Mouse (Mus musculus) hindbrain, embryonic 16.5 days (tissue): Measurements from ENCODE around the gene Dpep1. TPM values are rescaled to one million over a fixed set of nuclear protein-coding genes. Genes with fewer than 3 reads are reported as not detected.

Source experiments
- ATAC-seq: fragments of 200-750 bp; cut with Nextera tagmentation; 2 replicates; pipeline ENCODE4 v1.8.0; 2017; ENCODE audit warnings: moderate TSS enrichment, moderate library complexity
- H3K27ac ChIP-seq: fragments of 300-500 bp; sonication (generic); 2 replicates; pipeline ENCODE4 v1.5.1; 2014; ENCODE audit warnings: low read depth, mild to moderate bottlenecking, control low read depth, low read length, moderate library complexity
- H3K27me3 ChIP-seq: fragments of 300-500 bp; sonication (generic); replicated peaks from 2 replicates; pipeline ENCODE4 v1.6.1; 2014; ENCODE audit warnings: low read length; ENCODE audit not compliant: control insufficient read depth, insufficient read depth
- H3K36me3 ChIP-seq: fragments of 300-500 bp; sonication (generic); 2 replicates; pipeline ENCODE4 v1.6.1; 2014; ENCODE audit warnings: mild to moderate bottlenecking, low read length, moderate library complexity, mixed read lengths; ENCODE audit not compliant: control insufficient read depth, insufficient read depth
- H3K4me1 ChIP-seq: fragments of 300-500 bp; sonication (generic); 2 replicates; pipeline ENCODE4 v1.6.1; 2014; ENCODE audit warnings: low read depth, low read length; ENCODE audit not compliant: control insufficient read depth, insufficient read depth
- H3K4me2 ChIP-seq: fragments of 300-500 bp; sonication (generic); 2 replicates; pipeline ENCODE4 v1.6.1; 2014; ENCODE audit warnings: mild to moderate bottlenecking, low read length, control low read depth, moderate library complexity
- H3K4me3 ChIP-seq: fragments of 300-500 bp; sonication (generic); 2 replicates; pipeline ENCODE4 v1.5.1; 2014; ENCODE audit warnings: mild to moderate bottlenecking, low read length, control low read depth, moderate library complexity
- H3K9ac ChIP-seq: fragments of 300-500 bp; sonication (generic); 2 replicates; pipeline ENCODE4 v1.6.1; 2014; ENCODE audit warnings: low read depth, mild to moderate bottlenecking, control low read depth, low read length, moderate library complexity
- H3K9me3 ChIP-seq: fragments of 300-500 bp; sonication (generic); 2 replicates; pipeline ENCODE4 v1.6.1; 2014; ENCODE audit warnings: mild to moderate bottlenecking, low read length, moderate library complexity; ENCODE audit not compliant: control insufficient read depth
- WGBS: fragments of 180-500 bp; shearing (Covaris S2); extraction: QIAGEN DNeasy Blood & Tissue Kit; methylation state at CpG from one replicate; pipeline ENCODE4 v1.1.7; 2014; 5-methylcytosine and 5-hydroxymethylcytosine counted together
- polyA plus RNA-seq: library from polyadenylated mRNA; unstranded; fragments of >200 nt; fragmentation: Nextera tagmentation; extraction: Ambion mirVana; gene quantifications from 2 replicates; pipeline ENCODE4 v1.2.1, GENCODE M21; 2015

Gene Dpep1
- polyA plus RNA-seq, 1 experiment from 2014 or later: 0.68 TPM

GRCm38 (mm10) chr8:123235520-123236497 is 49.8 kb downstream of the Dpep1 start, which contains the start of gene Spata2l:
Spata2l (minus strand) TSS chr8:123236233.
- Histone ChIP-seq H3K4me2 (peak within 1 kb of the TSS; percentile 93), H3K9me3 (no peaks in the 10 kb centered on the region), H3K4me1 (peaks cover 16% of the 10 kb centered on the region), H3K4me3 (peak within 1 kb of the TSS; percentile 54), H3K36me3 (no peaks in the 10 kb centered on the region), H3K27me3 (0 out of 2 replicates have a peak, but pooled peaks cover 2% of the 10 kb centered on the region), H3K27ac (peak within 1 kb of the TSS; percentile 24; the same call in 1 of the 2 replicates), H3K9ac (peak within 1 kb of the TSS; percentile 75)
- WGBS: 2% methylated on average over 40 of the region's 57 CpGs
- ATAC-seq: peak; percentile 81

DNA sequence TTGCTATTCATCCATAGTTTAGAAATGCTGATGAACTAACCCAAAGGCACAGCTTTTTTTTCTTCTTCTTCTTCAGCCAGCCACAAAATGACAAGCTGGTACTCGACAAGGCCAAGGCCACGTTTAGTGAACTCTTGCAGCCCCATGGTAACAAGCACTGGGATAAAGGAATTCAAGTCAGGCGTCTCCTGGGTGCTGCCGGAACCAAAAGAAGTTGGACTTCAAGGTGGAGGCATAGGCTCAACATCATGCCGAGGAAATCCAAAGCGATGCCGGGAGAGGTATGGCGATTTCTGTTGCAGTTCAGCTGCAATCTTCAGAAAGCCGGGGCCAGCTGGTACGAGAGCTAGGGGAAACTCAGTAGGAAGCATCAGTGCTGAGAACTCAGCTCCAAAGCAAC is 53.4 kb downstream of the Dpep1 start:
- no peak overlapping the region for H3K4me2 ChIP-seq
- no peaks in the 10 kb centered on the region for H3K27me3 ChIP-seq
- no peak for ATAC-seq
- no peak overlapping the region for H3K4me3 ChIP-seq
- no peak overlapping the region for H3K9ac ChIP-seq
- no peak overlapping the region for H3K27ac ChIP-seq
- no peaks in the 10 kb centered on the region for H3K9me3 ChIP-seq
- H3K36me3 ChIP-seq: peaks cover 13% of the 10 kb centered on the region
- H3K4me1 ChIP-seq: peaks cover 15% of the 10 kb centered on the region
- WGBS: 80% methylated on average over 10 of the region's 10 CpGs

GRCm38 (mm10) chr8:123242107-123242923 is 56.3 kb downstream of the Dpep1 start:
- H3K9ac ChIP-seq: no peak overlapping the region
- no peak overlapping the region for H3K4me3 ChIP-seq
- H3K27ac ChIP-seq: no peak overlapping the region
- no peak for ATAC-seq
- H3K36me3 ChIP-seq: peaks cover 36% of the 10 kb centered on the region
- H3K4me2 ChIP-seq: no peak overlapping the region
- H3K4me1 ChIP-seq: no peaks in the 10 kb centered on the region
- WGBS: 86% methylated on average over 7 of the region's 7 CpGs
- no peaks in the 10 kb centered on the region for H3K9me3 ChIP-seq
- H3K27me3 ChIP-seq: no peaks in the 10 kb centered on the region

- Histone ChIP-seq H3K27me3 (no peaks in the 10 kb centered on the region), H3K36me3 (peaks cover 43% of the 10 kb centered on the region), H3K27ac (no peak overlapping the region), H3K4me2 (no peak overlapping the region), H3K4me1 (no peaks in the 10 kb centered on the region), H3K9ac (no peak overlapping the region), H3K4me3 (no peak overlapping the region), H3K9me3 (no peaks in the 10 kb centered on the region)
- no peak for ATAC-seq
- 68% methylated on average over 11 of the region's 11 CpGs for WGBS
Observed at GRCm38 (mm10) chr8:123243053-123243452, 57.0 kb downstream of the Dpep1 start.

- Histone ChIP-seq H3K27me3 (no peaks in the 10 kb centered on the region), H3K4me1 (no peaks in the 10 kb centered on the region), H3K9me3 (no peaks in the 10 kb centered on the region), H3K9ac (no peak overlapping the region), H3K4me2 (no peak overlapping the region), H3K36me3 (peaks cover 52% of the 10 kb centered on the region), H3K4me3 (no peak overlapping the region), H3K27ac (no peak overlapping the region)
- ATAC-seq: no peak
- 96% methylated on average over 4 of the region's 4 CpGs for WGBS
Observed at GRCm38 (mm10) chr8:123244382-123244781, 58.3 kb downstream of the Dpep1 start.

DNA sequence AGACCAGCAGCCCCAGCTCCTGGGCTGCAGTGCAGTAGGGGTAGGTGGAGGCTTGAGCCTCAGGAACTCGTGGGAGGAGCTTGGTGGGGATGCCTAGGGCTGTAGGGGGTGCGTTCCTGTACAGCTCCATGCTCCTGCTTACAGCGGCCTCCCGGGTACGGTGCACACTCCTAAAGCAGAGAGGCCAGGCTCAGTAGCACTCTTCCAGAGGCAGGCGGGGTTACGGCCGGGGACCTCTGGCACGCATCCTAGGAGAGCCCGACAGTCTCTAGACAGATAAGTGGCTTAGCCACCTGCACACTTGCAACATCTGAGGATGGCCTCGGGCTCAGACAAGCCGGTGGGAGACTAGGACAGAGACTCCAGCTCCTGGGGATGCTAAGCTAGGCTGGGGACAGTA is 59.5 kb downstream of the Dpep1 start:
- H3K9me3 ChIP-seq: no peaks in the 10 kb centered on the region
- H3K36me3 ChIP-seq: peaks cover 56% of the 10 kb centered on the region
- no peak overlapping the region for H3K27ac ChIP-seq
- H3K9ac ChIP-seq: no peak overlapping the region
- H3K4me2 ChIP-seq: no peak overlapping the region
- 92% methylated on average over 12 of the region's 12 CpGs for WGBS
- ATAC-seq: no peak
- no peak overlapping the region for H3K4me3 ChIP-seq
- no peaks in the 10 kb centered on the region for H3K27me3 ChIP-seq
- H3K4me1 ChIP-seq: no peaks in the 10 kb centered on the region

- peaks cover 64% of the 10 kb centered on the region for H3K36me3 ChIP-seq
- 100% methylated on average over 6 of the region's 6 CpGs for WGBS
- H3K4me1 ChIP-seq: peaks cover 4% of the 10 kb centered on the region
- no peak overlapping the region for H3K27ac ChIP-seq
- H3K9ac ChIP-seq: no peak overlapping the region
- H3K4me2 ChIP-seq: no peak overlapping the region
- H3K4me3 ChIP-seq: no peak overlapping the region
- no peak for ATAC-seq
- H3K9me3 ChIP-seq: no peaks in the 10 kb centered on the region
- H3K27me3 ChIP-seq: no peaks in the 10 kb centered on the region
Observed at GRCm38 (mm10) chr8:123247748-123248147, 61.7 kb downstream of the Dpep1 start.

DNA sequence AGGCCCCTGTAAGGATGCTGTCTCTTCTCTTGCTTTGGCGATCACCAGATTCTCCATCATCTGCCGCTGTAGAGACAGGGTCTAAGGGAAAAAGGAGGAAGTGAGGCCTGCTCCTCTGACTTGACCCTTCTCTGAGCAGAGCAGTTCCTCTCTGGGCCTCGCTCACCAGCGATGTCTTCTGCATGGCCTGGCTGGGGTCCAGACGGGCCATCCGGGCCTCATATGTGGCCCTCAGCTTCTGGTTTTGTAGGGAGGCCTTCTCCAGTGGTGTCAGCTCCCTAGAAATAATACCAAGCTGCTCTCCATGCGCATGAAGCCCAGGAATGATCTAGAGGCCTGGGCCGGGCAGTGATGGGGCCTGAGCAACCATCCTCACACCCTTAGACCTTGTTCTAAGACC is 62.6 kb downstream of the Dpep1 start:
- H3K4me1 ChIP-seq: peaks cover 10% of the 10 kb centered on the region
- peaks cover 62% of the 10 kb centered on the region for H3K36me3 ChIP-seq
- H3K4me3 ChIP-seq: no peak overlapping the region
- H3K9me3 ChIP-seq: no peaks in the 10 kb centered on the region
- no peak overlapping the region for H3K9ac ChIP-seq
- H3K27ac ChIP-seq: no peak overlapping the region
- 93% methylated on average over 8 of the region's 8 CpGs for WGBS
- no peak for ATAC-seq
- H3K27me3 ChIP-seq: no peaks in the 10 kb centered on the region
- H3K4me2 ChIP-seq: no peak overlapping the region

GRCm38 (mm10) chr8:123250940-123251339 is 64.9 kb downstream of the Dpep1 start:
- Histone ChIP-seq H3K9me3 (no peaks in the 10 kb centered on the region), H3K4me2 (no peak overlapping the region), H3K4me1 (peaks cover 21% of the 10 kb centered on the region), H3K36me3 (peaks cover 41% of the 10 kb centered on the region), H3K27me3 (no peaks in the 10 kb centered on the region), H3K27ac (no peak overlapping the region), H3K9ac (no peak overlapping the region), H3K4me3 (no peak overlapping the region)
- 95% methylated on average over 5 of the region's 5 CpGs for WGBS
- no peak for ATAC-seq
